Mouse (Mus musculus) heart, postnatal 0 days (tissue): ENCODE measurements around the gene Mcoln2. TPM values are rescaled to one million over a fixed set of nuclear protein-coding genes. Genes with fewer than 3 reads are reported as not detected.
A peak's percentile ranks its signal among the peaks of the same experiment; 100 is the strongest.

ENCODE experiments used
- ATAC-seq: fragments of 200-750 bp; cut with Nextera tagmentation; 2 replicates; pipeline ENCODE4 v1.8.0; 2017; ENCODE audit warnings: low read depth, moderate number of reproducible peaks, moderate library complexity; ENCODE audit not compliant: insufficient read depth
- DNase-seq: peaks from one replicate; pipeline ENCODE4 v3.0.0-alpha.2; 2016; ENCODE audit warnings: low spot score
- H3K27ac ChIP-seq: fragments of 300-500 bp; sonication (generic); 2 replicates; pipeline ENCODE4 v1.5.1; 2014; ENCODE audit warnings: low read depth, mild to moderate bottlenecking
- H3K27me3 ChIP-seq: fragments of 300-500 bp; sonication (generic); 2 replicates; pipeline ENCODE4 v1.6.1; 2014; ENCODE audit warnings: low read length, mixed read lengths; ENCODE audit not compliant: control insufficient read depth, insufficient read depth
- H3K36me3 ChIP-seq: fragments of 300-500 bp; sonication (generic); replicated peaks from 2 replicates; pipeline ENCODE4 v1.6.1; 2014; ENCODE audit warnings: low read length, mixed read lengths; ENCODE audit not compliant: control insufficient read depth, insufficient read depth
- H3K4me1 ChIP-seq: fragments of 300-500 bp; sonication (generic); 2 replicates; pipeline ENCODE4 v1.6.1; 2014; ENCODE audit warnings: antibody characterized with exemption; ENCODE audit not compliant: control insufficient read depth, insufficient read depth
- H3K4me2 ChIP-seq: fragments of 300-500 bp; sonication (generic); 2 replicates; pipeline ENCODE4 v1.6.1; 2014; ENCODE audit warnings: low read depth, mild to moderate bottlenecking, low read length, moderate library complexity
- H3K4me3 ChIP-seq: fragments of 300-500 bp; sonication (generic); 2 replicates; pipeline ENCODE4 v1.5.1; 2014; ENCODE audit warnings: low read depth, low read length
- H3K9ac ChIP-seq: fragments of 300-500 bp; sonication (generic); replicated peaks from 2 replicates; pipeline ENCODE4 v1.6.1; 2014; ENCODE audit warnings: low read depth, low read length, mixed read lengths
- H3K9me3 ChIP-seq: fragments of 300-500 bp; sonication (generic); replicated peaks from 2 replicates; pipeline ENCODE4 v1.6.1; 2016; ENCODE audit warnings: low read length; ENCODE audit not compliant: control insufficient read depth
- CTCF ChIP-seq: IDR thresholded peaks from 2 replicates; pipeline ENCODE4 v1.5.1; 2016; ENCODE audit warnings: antibody characterized with exemption, control low read depth, low read depth
- EP300 ChIP-seq: IDR thresholded peaks from 2 replicates; pipeline ENCODE4 v1.6.1; 2016; ENCODE audit warnings: antibody characterized with exemption, low read depth
- WGBS: fragments of 180-500 bp; shearing (Covaris S2); extraction: QIAGEN DNeasy Blood & Tissue Kit; methylation state at CpG from one replicate; pipeline ENCODE4 v1.1.7; 2014; 5-methylcytosine and 5-hydroxymethylcytosine counted together
- polyA plus RNA-seq: library from polyadenylated mRNA; unstranded; fragments of >200 nt; fragmentation: Nextera tagmentation; extraction: Ambion mirVana; gene quantifications from 2 replicates; pipeline ENCODE4 v1.2.1, GENCODE M21; 2015
- total RNA-seq: library from RNA; depleted of rRNA; stranded (reverse); fragments of >200 nt; gene quantifications from 2 replicates; pipeline ENCODE4 v1.2.3, GENCODE M21; 2014; ENCODE audit warnings: low replicate concordance

Mcoln2 gene
- total and polyA plus RNA-seq, 2 experiments from 2014 or later: 0.14 TPM; not detected in 1

DNA sequence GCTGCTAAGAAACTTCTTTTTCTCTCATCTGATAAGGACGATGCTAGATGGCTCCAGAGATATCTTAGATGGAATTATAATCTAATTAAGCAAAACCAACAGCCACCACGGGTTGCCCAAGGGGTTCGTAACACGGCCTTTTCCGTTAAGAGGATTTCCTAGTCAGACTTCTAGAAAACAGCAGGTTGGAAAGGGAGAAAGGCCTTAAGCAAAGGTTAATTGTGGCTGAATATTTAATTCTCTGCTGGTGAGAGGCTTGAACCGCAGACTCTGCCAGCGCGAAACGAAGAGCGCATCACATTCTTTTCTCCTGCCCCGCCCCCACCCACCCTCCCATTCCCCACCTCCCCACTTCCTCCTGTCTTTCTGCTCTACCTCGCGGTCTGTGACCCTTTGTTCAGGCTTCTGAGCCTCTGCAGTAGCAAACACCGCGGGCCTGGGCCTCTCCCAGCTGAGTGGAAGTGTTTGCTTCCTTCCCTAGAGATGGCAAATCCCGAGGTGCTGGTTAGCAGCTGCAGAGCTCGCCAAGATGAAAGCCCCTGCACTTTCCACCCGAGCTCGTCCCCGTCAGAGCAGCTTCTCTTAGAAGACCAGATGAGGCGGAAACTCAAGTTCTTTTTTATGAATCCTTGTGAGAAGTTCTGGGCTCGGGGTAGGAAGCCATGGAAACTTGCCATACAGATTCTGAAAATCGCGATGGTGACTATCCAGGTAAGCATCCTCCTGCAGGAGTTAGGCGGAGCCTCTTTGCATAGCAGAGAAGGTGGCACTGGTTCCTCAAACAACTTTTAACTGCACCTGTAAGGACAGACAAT lies 28.1 kb upstream of the Mcoln2 start:
- Histone ChIP-seq H3K4me2 (peak overlapping the region; percentile 10; the same call in 1 of the 2 replicates), H3K27ac (no peak overlapping the region), H3K9me3 (no peaks in the 10 kb centered on the region), H3K9ac (no peak overlapping the region), H3K27me3 (peaks cover 25% of the 10 kb centered on the region), H3K4me1 (no peaks in the 10 kb centered on the region), H3K4me3 (no peak overlapping the region), H3K36me3 (no peaks in the 10 kb centered on the region)
- TF ChIP-seq EP300: no peak
- no peak for TF ChIP-seq CTCF
- DNase-seq: no peak
- no peak for ATAC-seq
- WGBS: 21% methylated on average over 25 of the region's 25 CpGs

GRCm38 (mm10) chr3:146122125-146122420 lies 27.6 kb upstream of the Mcoln2 start:
- Histone ChIP-seq H3K9ac (no peak overlapping the region), H3K4me1 (no peaks in the 10 kb centered on the region), H3K36me3 (no peaks in the 10 kb centered on the region), H3K4me3 (no peak overlapping the region), H3K4me2 (no peak overlapping the region), H3K27me3 (peaks cover 20% of the 10 kb centered on the region), H3K27ac (no peak overlapping the region), H3K9me3 (no peaks in the 10 kb centered on the region)
- no peak for ATAC-seq
- DNase-seq: no peak
- TF ChIP-seq EP300 (no peak), CTCF (no peak)
- 77% methylated on average over 3 of the region's 3 CpGs for WGBS

DNA sequence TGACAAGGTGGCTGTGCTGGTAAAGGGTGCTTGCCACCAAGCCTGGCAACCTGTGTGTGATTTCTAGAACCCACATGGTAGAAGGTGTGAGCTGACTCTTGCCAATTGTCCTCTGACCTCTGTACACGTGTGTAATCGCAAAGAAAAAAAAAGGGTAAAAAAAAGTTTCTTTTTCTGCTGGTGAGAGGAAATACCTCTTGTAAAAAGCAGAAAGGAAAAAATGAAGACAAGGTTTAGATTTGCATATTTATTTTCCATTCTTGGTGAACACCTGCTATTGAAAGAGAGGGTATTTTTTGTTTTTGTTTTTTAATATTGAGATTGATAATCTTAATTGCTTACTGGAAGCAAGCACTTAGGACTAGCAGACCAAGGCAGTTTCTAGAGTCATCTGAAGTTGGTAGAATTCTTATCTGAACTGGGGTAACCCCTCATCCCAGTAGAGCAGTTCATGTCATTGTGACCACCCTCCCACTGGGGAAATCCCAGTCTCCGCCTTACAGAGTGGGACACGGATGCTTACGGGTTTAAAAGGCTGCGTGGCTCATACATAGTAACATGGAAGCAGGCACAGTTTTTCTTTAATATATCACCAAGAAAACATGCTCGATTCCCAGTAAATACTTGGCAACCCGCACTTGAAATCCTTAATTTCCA lies 26.7 kb upstream of the Mcoln2 start:
- TF ChIP-seq EP300 (no peak), CTCF (no peak)
- 79% methylated on average over 8 of the region's 8 CpGs for WGBS
- H3K4me1 ChIP-seq: no peaks in the 10 kb centered on the region
- H3K27ac ChIP-seq: no peak overlapping the region
- DNase-seq: no peak
- H3K27me3 ChIP-seq: peaks cover 12% of the 10 kb centered on the region; the same call in 1 of the 2 replicates
- no peak overlapping the region for H3K4me2 ChIP-seq
- no peak overlapping the region for H3K4me3 ChIP-seq
- no peaks in the 10 kb centered on the region for H3K9me3 ChIP-seq
- no peaks in the 10 kb centered on the region for H3K36me3 ChIP-seq
- no peak for ATAC-seq
- no peak overlapping the region for H3K9ac ChIP-seq

GRCm38 (mm10) chr3:146123464-146123825 lies 26.2 kb upstream of the Mcoln2 start:
- H3K9ac ChIP-seq: no peak overlapping the region
- H3K27me3 ChIP-seq: peaks cover 7% of the 10 kb centered on the region; the same call in 1 of the 2 replicates
- no peaks in the 10 kb centered on the region for H3K36me3 ChIP-seq
- no peak for ATAC-seq
- H3K4me2 ChIP-seq: no peak overlapping the region
- no peaks in the 10 kb centered on the region for H3K4me1 ChIP-seq
- H3K4me3 ChIP-seq: no peak overlapping the region
- no peak overlapping the region for H3K27ac ChIP-seq
- no peak for TF ChIP-seq CTCF
- TF ChIP-seq EP300: no peak
- 59% methylated on average over 9 of the region's 9 CpGs for WGBS
- no peak for DNase-seq
- H3K9me3 ChIP-seq: no peaks in the 10 kb centered on the region

DNA sequence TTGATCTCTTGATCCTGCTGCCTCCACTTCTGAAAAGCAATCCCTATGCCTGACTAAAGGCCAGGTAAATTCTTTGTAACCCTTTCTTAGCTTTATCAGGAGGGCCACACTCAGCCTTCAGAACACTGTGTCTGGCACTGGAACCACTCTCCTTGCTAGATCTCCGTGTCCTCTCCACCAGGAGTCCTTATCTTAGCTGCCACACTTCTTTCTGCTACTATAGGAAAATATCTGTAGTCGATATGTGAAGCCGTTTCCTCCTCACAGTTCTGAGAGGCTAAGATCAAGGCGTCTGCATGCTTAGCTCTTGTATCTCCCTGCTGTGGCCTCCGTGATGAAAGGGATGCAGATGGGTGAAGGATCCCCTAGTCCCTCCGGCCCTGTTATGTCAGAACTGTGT lies 22.4 kb upstream of the Mcoln2 start:
- H3K9me3 ChIP-seq: no peaks in the 10 kb centered on the region
- no peaks in the 10 kb centered on the region for H3K36me3 ChIP-seq
- H3K4me2 ChIP-seq: no peak overlapping the region
- H3K27me3 ChIP-seq: no peaks in the 10 kb centered on the region
- no peak overlapping the region for H3K27ac ChIP-seq
- H3K4me3 ChIP-seq: no peak overlapping the region
- no peak for TF ChIP-seq EP300
- ATAC-seq (no peak), DNase-seq (no peak)
- H3K4me1 ChIP-seq: no peaks in the 10 kb centered on the region
- H3K9ac ChIP-seq: no peak overlapping the region
- 41% methylated on average over 6 of the region's 6 CpGs for WGBS
